Mouse (Mus musculus): Measurements from ENCODE around the gene Gm10273.

- TF ChIP-seq EP300 (IDR thresholded peaks at IDR 0.05; ENCODE audit: low read depth) (no peak), CTCF (IDR thresholded peaks at IDR 0.05; ENCODE audit: low read depth) (no peak)
These were observed 21.2 kb downstream of the Gm10273 start for GRCm38 (mm10) chr10:59416623-59417022.
